Mouse (Mus musculus): ENCODE results near the gene Rbm5.

DNA sequence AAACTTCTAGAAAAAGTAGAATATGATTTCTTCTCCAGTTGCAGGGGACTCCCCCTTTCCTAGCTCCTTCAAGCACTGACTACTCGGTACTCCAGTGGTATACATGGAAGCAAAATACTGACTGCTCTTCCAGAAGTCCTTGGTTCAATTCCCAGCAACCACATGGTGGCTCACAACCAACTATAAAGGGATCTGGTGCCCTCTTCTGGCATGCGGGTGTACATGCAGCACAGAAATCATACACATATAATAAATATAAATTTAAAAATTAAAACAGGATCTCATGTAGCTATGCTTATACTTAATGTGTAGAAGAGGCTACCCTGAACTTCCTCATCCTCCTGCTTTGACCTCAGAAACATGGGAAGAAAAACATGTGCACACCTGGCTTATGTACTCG, 24.1 kb downstream of the Rbm5 start:
- no peak for TF ChIP-seq CTCF (IDR thresholded peaks at IDR 0.05; ENCODE audit: borderline replicate concordance, control insufficient read depth, extremely low read depth, insufficient read depth, low read length, poor library complexity)
- no peak for TF ChIP-seq POLR2A (IDR thresholded peaks at IDR 0.05; ENCODE audit: control insufficient read depth, extremely low read depth, insufficient read depth, low read length, poor library complexity)
